Mouse (Mus musculus): ENCODE data around the gene Ccar1. TPM values are rescaled to one million over a fixed set of nuclear protein-coding genes. Genes with fewer than 3 reads are reported as not detected.

Ccar1 gene
- polyA plus RNA-seq (2014; fragmentation: Illumina TruSeq; extraction: RNeasy Lipid Tissue Mini Kit (QIAGEN cat#74804); ENCODE audit: low read depth, low replicate concordance): 230 TPM

DNA sequence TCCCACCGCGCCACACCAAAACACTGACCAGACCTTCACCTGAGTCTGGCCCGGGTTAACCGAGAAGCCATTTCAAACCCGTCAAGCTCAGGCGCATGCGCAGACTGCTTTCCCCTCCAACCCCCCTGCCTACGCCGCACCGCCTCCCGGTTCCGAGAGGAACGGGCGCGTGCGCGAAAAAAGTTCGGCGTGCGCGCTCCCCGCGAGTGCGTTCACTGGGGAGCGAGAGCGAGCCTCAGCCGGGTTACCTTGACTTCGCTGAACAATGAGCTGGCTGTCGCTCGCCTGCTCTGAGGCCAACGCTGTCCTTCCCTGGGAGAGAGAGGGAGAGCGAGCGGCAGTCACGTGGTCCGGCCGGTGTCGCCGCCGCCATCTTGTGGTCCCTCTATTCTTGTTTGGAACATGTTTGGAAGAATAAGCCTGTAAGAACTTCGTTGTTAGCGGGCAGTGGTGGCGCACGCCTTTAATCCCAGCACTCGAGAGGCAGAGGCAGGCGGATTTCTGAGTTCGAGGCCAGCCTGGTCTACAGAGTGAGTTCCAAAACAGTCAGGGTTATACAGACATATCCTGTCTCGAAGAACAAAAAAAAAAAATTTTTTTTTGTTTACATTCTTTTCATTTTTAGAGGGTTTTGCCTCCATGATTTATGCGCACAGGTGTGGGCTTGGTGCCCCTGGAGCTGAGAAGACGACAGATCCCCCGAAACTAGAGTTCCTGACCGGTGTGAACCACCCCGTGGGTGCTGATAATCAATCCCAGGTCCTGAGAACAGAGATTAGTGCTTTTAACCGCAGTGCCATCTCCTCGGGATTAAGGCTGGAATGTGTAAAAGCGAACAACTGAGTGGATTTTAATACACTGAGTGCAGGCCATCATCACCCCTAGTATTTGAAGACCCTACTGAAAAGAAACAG is at the start of gene Ccar1:
Ccar1 (minus strand) TSS at position 110 of the 914 bp plus-strand sequence.

DNA sequence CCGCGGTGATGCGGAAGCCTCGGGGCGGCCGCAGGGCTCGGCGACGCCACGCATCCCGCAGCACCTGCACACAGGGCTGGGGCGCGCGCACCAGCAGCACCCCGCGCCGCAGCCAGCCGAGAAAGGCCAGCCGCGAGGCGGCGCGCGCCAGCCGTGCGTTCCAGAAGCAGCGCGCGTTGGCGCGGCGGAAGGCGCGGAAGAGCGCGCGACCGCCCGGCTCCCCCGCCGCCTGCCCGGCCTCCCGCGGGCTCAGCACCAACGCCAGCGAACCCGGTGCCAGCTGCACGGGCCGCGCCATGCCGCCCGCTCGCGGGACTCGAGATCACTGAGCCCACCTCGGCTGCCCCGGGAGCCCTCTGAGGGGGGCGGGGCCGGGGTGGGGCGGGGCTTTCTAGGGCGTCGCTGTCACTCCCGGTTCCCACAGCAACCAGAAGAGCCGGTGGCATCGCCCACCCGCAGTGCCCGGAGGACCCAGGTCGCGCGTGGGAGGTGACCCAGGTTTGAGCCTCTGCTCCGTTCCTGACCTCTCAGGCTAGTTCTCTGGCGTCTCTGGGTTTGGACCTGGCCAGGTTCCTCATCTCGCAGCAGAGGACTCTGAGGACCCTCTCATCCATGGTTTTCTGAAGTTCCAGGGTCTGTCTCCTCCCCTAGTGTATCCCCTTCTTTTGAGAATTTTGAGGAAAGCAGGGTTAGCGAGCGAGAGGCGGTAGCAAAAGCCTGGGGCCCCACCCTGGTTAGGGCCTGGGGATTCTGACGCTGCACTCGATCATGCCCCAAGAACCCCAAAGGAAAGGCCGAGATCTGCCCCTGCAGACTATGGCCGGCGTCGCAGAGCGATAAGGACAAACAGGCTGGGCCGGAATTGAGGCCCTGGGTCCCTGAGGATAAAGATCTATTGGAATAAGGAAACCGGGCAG is 66.1 kb downstream of the Ccar1 start, which contains the start of gene Stox1:
Stox1 (minus strand) TSS at position 358 of the 917 bp plus-strand sequence.

Other genes with a start within 250 kb of the Ccar1 start
- gene Kif1bp, start 213.8 kb downstream of the Ccar1 start, polyA plus RNA-seq (2014; fragmentation: Illumina TruSeq; extraction: RNeasy Lipid Tissue Mini Kit (QIAGEN cat#74804); ENCODE audit: low read depth, low replicate concordance): 24.9 TPM
- gene Ddx21, start 190.0 kb downstream of the Ccar1 start, polyA plus RNA-seq (2014; fragmentation: Illumina TruSeq; extraction: RNeasy Lipid Tissue Mini Kit (QIAGEN cat#74804); ENCODE audit: low read depth, low replicate concordance): 59.6 TPM
- gene Ddx50, start 141.1 kb downstream of the Ccar1 start, polyA plus RNA-seq (2014; fragmentation: Illumina TruSeq; extraction: RNeasy Lipid Tissue Mini Kit (QIAGEN cat#74804); ENCODE audit: low read depth, low replicate concordance): 230 TPM
- 0.95 TPM for gene Stox1, start 66.2 kb downstream of the Ccar1 start, polyA plus RNA-seq (2014; fragmentation: Illumina TruSeq; extraction: RNeasy Lipid Tissue Mini Kit (QIAGEN cat#74804); ENCODE audit: low read depth, low replicate concordance)
- gene Tet1, start 116.7 kb upstream of the Ccar1 start, polyA plus RNA-seq (2014; fragmentation: Illumina TruSeq; extraction: RNeasy Lipid Tissue Mini Kit (QIAGEN cat#74804); ENCODE audit: low read depth, low replicate concordance): 1.7 TPM
- gene Slc25a16, start 128.3 kb upstream of the Ccar1 start, polyA plus RNA-seq (2014; fragmentation: Illumina TruSeq; extraction: RNeasy Lipid Tissue Mini Kit (QIAGEN cat#74804); ENCODE audit: low read depth, low replicate concordance): 52.0 TPM
- gene Dna2, start 154.7 kb upstream of the Ccar1 start, polyA plus RNA-seq (2014; fragmentation: Illumina TruSeq; extraction: RNeasy Lipid Tissue Mini Kit (QIAGEN cat#74804); ENCODE audit: low read depth, low replicate concordance): 6.8 TPM
- 28.5 TPM for gene Rufy2, start 187.9 kb upstream of the Ccar1 start, polyA plus RNA-seq (2014; fragmentation: Illumina TruSeq; extraction: RNeasy Lipid Tissue Mini Kit (QIAGEN cat#74804); ENCODE audit: low read depth, low replicate concordance)
- gene Hnrnph3, start 231.9 kb upstream of the Ccar1 start, polyA plus RNA-seq (2014; fragmentation: Illumina TruSeq; extraction: RNeasy Lipid Tissue Mini Kit (QIAGEN cat#74804); ENCODE audit: low read depth, low replicate concordance): 124 TPM
- gene Pbld2, start 232.0 kb upstream of the Ccar1 start, polyA plus RNA-seq (2014; fragmentation: Illumina TruSeq; extraction: RNeasy Lipid Tissue Mini Kit (QIAGEN cat#74804); ENCODE audit: low read depth, low replicate concordance): 16.8 TPM

Data from sigmoid colon, adult 10 weeks (tissue).